Mouse (Mus musculus) midbrain, embryonic 15.5 days (tissue): ENCODE results near the gene Hnmt. TPM values are rescaled to one million over a fixed set of nuclear protein-coding genes. Genes with fewer than 3 reads are reported as not detected.
"Not testable (repeated sequence)": the region's sequence is repeated elsewhere in the genome, so short reads cannot be mapped to it uniquely, and the experiment has no call there.

ENCODE experiments used
- ATAC-seq: fragments of 200-750 bp; cut with Nextera tagmentation; replicated peaks from 2 replicates; pipeline ENCODE4 v1.8.0; 2017; ENCODE audit warnings: moderate TSS enrichment
- H3K27ac ChIP-seq: fragments of 300-500 bp; sonication (generic); 2 replicates; pipeline ENCODE4 v1.5.1; 2015; ENCODE audit warnings: mild to moderate bottlenecking, inconsistent platforms
- H3K27me3 ChIP-seq: fragments of 300-500 bp; sonication (generic); replicated peaks from 2 replicates; pipeline ENCODE4 v1.6.1; 2015; ENCODE audit warnings: inconsistent platforms
- H3K36me3 ChIP-seq: fragments of 300-500 bp; sonication (generic); replicated peaks from 2 replicates; pipeline ENCODE4 v1.6.1; 2015; ENCODE audit warnings: inconsistent platforms
- H3K4me1 ChIP-seq: fragments of 300-500 bp; sonication (generic); 2 replicates; pipeline ENCODE4 v1.6.1; 2015; ENCODE audit warnings: inconsistent platforms
- H3K4me2 ChIP-seq: fragments of 300-500 bp; sonication (generic); 2 replicates; pipeline ENCODE4 v1.6.1; 2015; ENCODE audit warnings: inconsistent platforms, mild to moderate bottlenecking, moderate library complexity
- H3K4me3 ChIP-seq: fragments of 300-500 bp; sonication (generic); 2 replicates; pipeline ENCODE4 v1.5.1; 2015; ENCODE audit warnings: mild to moderate bottlenecking, inconsistent platforms
- H3K9ac ChIP-seq: fragments of 300-500 bp; sonication (generic); 2 replicates; pipeline ENCODE4 v1.6.1; 2015; ENCODE audit warnings: mild to moderate bottlenecking, inconsistent platforms
- H3K9me3 ChIP-seq: fragments of 300-500 bp; sonication (generic); 2 replicates; pipeline ENCODE4 v1.6.1; 2016; ENCODE audit warnings: inconsistent platforms
- WGBS: fragments of 180-500 bp; shearing (Covaris S2); methylation state at CpG from one replicate; pipeline ENCODE4 v1.1.7; 2015; ENCODE audit warnings: mixed read lengths; 5-methylcytosine and 5-hydroxymethylcytosine counted together
- polyA plus RNA-seq: library from polyadenylated mRNA; unstranded; fragments of >200 nt; fragmentation: Nextera tagmentation; extraction: Ambion mirVana; gene quantifications from 2 replicates; pipeline ENCODE4 v1.2.1, GENCODE M21; 2015

Hnmt gene
- polyA plus RNA-seq, 1 experiment from 2014 or later = 6.5 TPM

DNA sequence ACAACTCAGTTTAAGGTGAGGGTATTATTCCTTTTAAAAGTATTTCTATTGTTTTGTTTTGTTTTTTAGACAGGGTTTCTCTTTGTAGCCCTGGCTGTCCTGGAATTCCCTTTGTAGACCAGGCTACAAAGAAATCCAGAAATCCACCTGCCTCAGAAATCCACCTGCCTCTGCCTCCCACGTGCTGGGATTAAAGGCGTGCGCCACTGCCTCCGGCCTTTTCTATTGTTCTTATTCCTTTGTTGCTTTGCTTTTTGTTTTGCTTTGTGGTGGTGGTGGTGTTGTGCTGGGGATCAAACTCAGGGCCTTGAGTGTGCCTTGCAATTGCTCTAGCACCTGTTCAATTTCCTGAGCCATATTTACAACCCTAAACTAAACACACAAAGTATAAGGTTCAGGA, 50.4 kb downstream of the Hnmt start:
- no peak for ATAC-seq
- H3K4me2 ChIP-seq = no peak overlapping the region
- no peak overlapping the region for H3K4me3 ChIP-seq
- H3K27me3 ChIP-seq = no peaks in the 10 kb centered on the region
- no peaks in the 10 kb centered on the region for H3K36me3 ChIP-seq
- no peaks in the 10 kb centered on the region for H3K4me1 ChIP-seq
- 90% methylated on average over 4 of the region's 4 CpGs for WGBS
- no peak overlapping the region for H3K9ac ChIP-seq
- no peaks in the 10 kb centered on the region for H3K9me3 ChIP-seq
- H3K27ac ChIP-seq = no peak overlapping the region

- no peak for ATAC-seq
- no peaks in the 10 kb centered on the region for H3K36me3 ChIP-seq
- H3K27ac ChIP-seq = no peak overlapping the region
- H3K4me1 ChIP-seq = no peaks in the 10 kb centered on the region
- H3K4me3 ChIP-seq = no peak overlapping the region
- WGBS = 77% methylated on average over 2 of the region's 2 CpGs
- H3K9me3 ChIP-seq = no peaks in the 10 kb centered on the region
- no peaks in the 10 kb centered on the region for H3K27me3 ChIP-seq
- no peak overlapping the region for H3K9ac ChIP-seq
- no peak overlapping the region for H3K4me2 ChIP-seq
Observed at GRCm38 (mm10) chr2:23996830-23997229, 52.4 kb downstream of the Hnmt start.

- H3K27ac ChIP-seq, H3K36me3 ChIP-seq, H3K27me3 ChIP-seq, H3K4me3 ChIP-seq, H3K4me1 ChIP-seq, H3K9ac ChIP-seq, ATAC-seq, H3K9me3 ChIP-seq, H3K4me2 ChIP-seq: not testable (repeated sequence)
- WGBS = 90% methylated on average over 9 of the region's 9 CpGs
Observed at GRCm38 (mm10) chr2:23990034-23990573, 59.1 kb downstream of the Hnmt start.

GRCm38 (mm10) chr2:23987283-23987682, 61.9 kb downstream of the Hnmt start:
- Histone ChIP-seq H3K4me2 (no peak overlapping the region), H3K36me3 (no peaks in the 10 kb centered on the region), H3K9me3 (no peaks in the 10 kb centered on the region), H3K4me1 (no peaks in the 10 kb centered on the region), H3K27ac (no peak overlapping the region), H3K4me3 (no peak overlapping the region), H3K9ac (no peak overlapping the region), H3K27me3 (no peaks in the 10 kb centered on the region)
- no peak for ATAC-seq

- no peaks in the 10 kb centered on the region for H3K27me3 ChIP-seq
- no peaks in the 10 kb centered on the region for H3K36me3 ChIP-seq
- no peak for ATAC-seq
Observed at GRCm38 (mm10) chr2:23983343-23983742, 65.9 kb downstream of the Hnmt start.

GRCm38 (mm10) chr2:23982860-23983259, 66.3 kb downstream of the Hnmt start:
- H3K27ac ChIP-seq = no peak overlapping the region
- no peak overlapping the region for H3K4me2 ChIP-seq
- H3K4me1 ChIP-seq = no peaks in the 10 kb centered on the region
- ATAC-seq = no peak
- no peaks in the 10 kb centered on the region for H3K9me3 ChIP-seq
- WGBS = 60% methylated on average over 1 of the region's 1 CpGs
- no peak overlapping the region for H3K9ac ChIP-seq
- H3K27me3 ChIP-seq = no peaks in the 10 kb centered on the region
- H3K4me3 ChIP-seq = no peak overlapping the region
- H3K36me3 ChIP-seq = no peaks in the 10 kb centered on the region

More at GRCm38 (mm10) chr2:23983343-23983742, 65.9 kb downstream of the Hnmt start:
- Histone ChIP-seq H3K4me2 (no peak overlapping the region), H3K4me3 (no peak overlapping the region), H3K27ac (no peak overlapping the region), H3K9me3 (no peaks in the 10 kb centered on the region), H3K4me1 (no peaks in the 10 kb centered on the region), H3K9ac (no peak overlapping the region)

DNA sequence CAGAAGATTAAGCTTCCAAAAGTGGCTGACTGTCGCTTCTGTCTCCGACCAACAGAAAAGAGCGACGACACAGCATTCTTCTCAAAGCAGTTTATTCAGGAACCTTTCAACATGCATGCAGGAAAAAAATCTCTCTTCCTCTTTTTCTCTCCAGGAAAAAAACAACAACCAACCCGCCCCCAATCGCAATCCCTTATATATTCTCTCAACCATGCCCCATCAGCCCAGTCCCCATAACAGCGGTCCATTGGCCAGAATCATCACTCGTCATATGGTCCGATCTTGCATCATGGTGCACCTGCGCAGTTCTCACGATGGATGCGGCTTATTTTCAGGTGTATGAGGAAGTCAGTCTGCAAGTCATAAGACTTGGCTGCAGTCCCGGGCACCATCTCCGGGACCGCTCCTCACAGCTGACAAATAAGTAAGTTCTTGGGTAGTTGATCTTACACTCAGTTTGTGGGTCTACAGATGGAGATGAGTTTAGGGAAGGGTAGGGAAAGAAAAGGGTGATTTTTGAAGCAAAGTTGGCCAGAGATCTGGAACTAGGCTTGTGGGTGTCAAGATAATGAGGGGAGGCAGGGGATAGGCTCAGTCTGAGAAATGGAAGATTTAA, 88.4 kb downstream of the Hnmt start:
- not testable (repeated sequence) for H3K36me3 ChIP-seq, H3K27me3 ChIP-seq, ATAC-seq, H3K9ac ChIP-seq, H3K9me3 ChIP-seq, H3K4me3 ChIP-seq, H3K4me2 ChIP-seq, H3K27ac ChIP-seq, H3K4me1 ChIP-seq
- 97% methylated on average over 15 of the region's 15 CpGs for WGBS

Other genes with a start within 250 kb of the Hnmt start
- gene Tbpl2, start 47.2 kb upstream of the Hnmt start, polyA plus RNA-seq = not detected in 2 replicates
- gene Il1f8, start 103.8 kb upstream of the Hnmt start, polyA plus RNA-seq = not detected in 2 replicates
- not detected in 2 replicates for gene Il1f9, start 137.1 kb upstream of the Hnmt start, polyA plus RNA-seq
- gene Il1f6, start 166.0 kb upstream of the Hnmt start, polyA plus RNA-seq = not detected in 2 replicates
- not detected in 2 replicates for gene Il1f5, start 227.6 kb upstream of the Hnmt start, polyA plus RNA-seq
- not detected in 2 replicates for gene Il1f10, start 241.8 kb upstream of the Hnmt start, polyA plus RNA-seq